Mouse (Mus musculus) lung, postnatal 0 days (tissue): ENCODE measurements around the gene Peli3. TPM values are rescaled to one million over a fixed set of nuclear protein-coding genes. Genes with fewer than 3 reads are reported as not detected.

Experiments used
- ATAC-seq: fragments of 200-750 bp; cut with Nextera tagmentation; 2 replicates; pipeline ENCODE4 v1.8.0; 2017; ENCODE audit warnings: moderate library complexity
- DNase-seq: peaks from one replicate; pipeline ENCODE4 v3.0.0-alpha.2; 2016; ENCODE audit warnings: low spot score
- H3K27ac ChIP-seq: fragments of 300-500 bp; sonication (generic); 2 replicates; pipeline ENCODE4 v1.5.1; 2014; ENCODE audit warnings: antibody characterized with exemption, mild to moderate bottlenecking, low read length, mixed read lengths
- H3K27me3 ChIP-seq: fragments of 300-500 bp; sonication (generic); replicated peaks from 2 replicates; pipeline ENCODE4 v1.6.1; 2014; ENCODE audit warnings: low read length, mixed read lengths; ENCODE audit not compliant: insufficient read depth
- H3K36me3 ChIP-seq: fragments of 300-500 bp; sonication (generic); 2 replicates; pipeline ENCODE4 v1.6.1; 2014; ENCODE audit warnings: low read length, mixed read lengths; ENCODE audit not compliant: insufficient read depth
- H3K4me1 ChIP-seq: fragments of 300-500 bp; sonication (generic); 2 replicates; pipeline ENCODE4 v1.6.1; 2014; ENCODE audit warnings: antibody characterized with exemption, low read depth, low read length, mixed read lengths; ENCODE audit not compliant: insufficient read depth
- H3K4me2 ChIP-seq: fragments of 300-500 bp; sonication (generic); replicated peaks from 2 replicates; pipeline ENCODE4 v1.6.1; 2014; ENCODE audit warnings: low read depth, mild to moderate bottlenecking, low read length, moderate library complexity, mixed read lengths
- H3K4me3 ChIP-seq: fragments of 300-500 bp; sonication (generic); 2 replicates; pipeline ENCODE4 v1.5.1; 2014; ENCODE audit warnings: low read depth, low read length
- H3K9ac ChIP-seq: fragments of 300-500 bp; sonication (generic); replicated peaks from 2 replicates; pipeline ENCODE4 v1.6.1; 2014; ENCODE audit warnings: low read depth, mild to moderate bottlenecking
- H3K9me3 ChIP-seq: fragments of 300-500 bp; sonication (generic); 2 replicates; pipeline ENCODE4 v1.6.1; 2016; ENCODE audit warnings: low read length, mixed read lengths
- CTCF ChIP-seq: IDR thresholded peaks from 2 replicates; pipeline ENCODE4 v1.5.1; 2016; ENCODE audit warnings: antibody characterized with exemption, mild to moderate bottlenecking
- EP300 ChIP-seq: IDR thresholded peaks from 2 replicates; pipeline ENCODE4 v1.6.1; 2016; ENCODE audit warnings: antibody characterized with exemption, mild to moderate bottlenecking, control low read depth
- WGBS: fragments of 180-500 bp; shearing (Covaris S2); extraction: QIAGEN DNeasy Blood & Tissue Kit; methylation state at CpG from one replicate; pipeline ENCODE4 v1.1.7; 2014; 5-methylcytosine and 5-hydroxymethylcytosine counted together
- polyA plus RNA-seq: library from polyadenylated mRNA; unstranded; fragments of >200 nt; fragmentation: Nextera tagmentation; extraction: Ambion mirVana; gene quantifications from 2 replicates; pipeline ENCODE4 v1.2.1, GENCODE M21; 2015

Peli3 gene
- polyA plus RNA-seq = 0.85 and 1.8 TPM in 2 replicates

GRCm38 (mm10) chr19:4942551-4943252 lies at the start of gene Peli3:
Gene Peli3 (minus strand): TSS chr19:4943127.
- ATAC-seq (peak; percentile 99), DNase-seq (peak; percentile 89)
- H3K27ac ChIP-seq = no peak within 1 kb of the TSS

GRCm38 (mm10) chr19:4992371-4992770 lies 49.4 kb upstream of the Peli3 start:
- 16% methylated on average over 8 of the region's 8 CpGs for WGBS
- H3K27me3 ChIP-seq = peaks cover 22% of the 10 kb centered on the region
- H3K4me2 ChIP-seq = no peak overlapping the region

More at GRCm38 (mm10) chr19:4942551-4943252, at the start of gene Peli3:
- Histone ChIP-seq H3K4me2 (peak within 1 kb of the TSS; percentile 86), H3K4me3 (peak within 1 kb of the TSS; percentile 59), H3K4me1 (peaks cover 6% of the 10 kb centered on the region; the same call in 1 of the 2 replicates), H3K36me3 (no peaks in the 10 kb centered on the region), H3K9ac (peak within 1 kb of the TSS; percentile 19; the same call in 1 of the 2 replicates), H3K9me3 (no peaks in the 10 kb centered on the region), H3K27me3 (no peaks in the 10 kb centered on the region)
- WGBS = under 1% methylated on average over 36 of the region's 55 CpGs
- no peak for TF ChIP-seq EP300
- TF ChIP-seq CTCF = no peak

GRCm38 (mm10) chr19:4990716-4991115 lies 47.8 kb upstream of the Peli3 start:
- ATAC-seq (no peak), DNase-seq (no peak)
- WGBS = 5% methylated on average over 12 of the region's 22 CpGs
- H3K4me3 ChIP-seq = no peak overlapping the region
- no peaks in the 10 kb centered on the region for H3K9me3 ChIP-seq
- peaks cover 22% of the 10 kb centered on the region for H3K27me3 ChIP-seq
- no peaks in the 10 kb centered on the region for H3K4me1 ChIP-seq
- H3K27ac ChIP-seq = no peak overlapping the region
- TF ChIP-seq EP300 (no peak), CTCF (no peak)
- H3K9ac ChIP-seq = no peak overlapping the region
- no peak overlapping the region for H3K4me2 ChIP-seq
- no peaks in the 10 kb centered on the region for H3K36me3 ChIP-seq

More at GRCm38 (mm10) chr19:4992371-4992770, 49.4 kb upstream of the Peli3 start:
- no peak for TF ChIP-seq CTCF
- no peak for TF ChIP-seq EP300
- DNase-seq (no peak), ATAC-seq (no peak)
- Histone ChIP-seq H3K36me3 (no peaks in the 10 kb centered on the region), H3K9ac (no peak overlapping the region), H3K4me3 (no peak overlapping the region), H3K4me1 (no peaks in the 10 kb centered on the region), H3K27ac (no peak overlapping the region), H3K9me3 (no peaks in the 10 kb centered on the region)

- Histone ChIP-seq H3K27ac (no peak within 1 kb of the TSS), H3K27me3 (peaks cover 22% of the 10 kb centered on the region), H3K4me1 (no peaks in the 10 kb centered on the region), H3K4me3 (no peak within 1 kb of the TSS), H3K36me3 (no peaks in the 10 kb centered on the region), H3K9ac (no peak within 1 kb of the TSS), H3K9me3 (no peaks in the 10 kb centered on the region), H3K4me2 (no peak within 1 kb of the TSS)
- WGBS = 23% methylated on average over 4 of the region's 4 CpGs
- ATAC-seq = no peak
- DNase-seq = no peak
- no peak for TF ChIP-seq EP300
- no peak for TF ChIP-seq CTCF
Measured at GRCm38 (mm10) chr19:4990256-4990625, 47.3 kb upstream of the Peli3 start, which contains the start of gene Npas4. Gene Npas4 (minus strand): TSS chr19:4990316.

GRCm38 (mm10) chr19:4989434-4990255 lies 46.7 kb upstream of the Peli3 start:
- WGBS = 29% methylated on average over 34 of the region's 47 CpGs
- no peak for ATAC-seq
- Histone ChIP-seq H3K27ac (no peak overlapping the region), H3K4me1 (no peaks in the 10 kb centered on the region), H3K27me3 (peaks cover 22% of the 10 kb centered on the region), H3K36me3 (no peaks in the 10 kb centered on the region), H3K9ac (no peak overlapping the region), H3K9me3 (no peaks in the 10 kb centered on the region), H3K4me2 (no peak overlapping the region), H3K4me3 (no peak overlapping the region)
- no peak for DNase-seq
- TF ChIP-seq CTCF (no peak), EP300 (no peak)

- Histone ChIP-seq H3K27me3 (peaks cover 22% of the 10 kb centered on the region), H3K4me2 (no peak overlapping the region), H3K27ac (no peak overlapping the region), H3K9ac (no peak overlapping the region), H3K36me3 (no peaks in the 10 kb centered on the region), H3K4me3 (no peak overlapping the region), H3K9me3 (no peaks in the 10 kb centered on the region), H3K4me1 (no peaks in the 10 kb centered on the region)
- no peak for TF ChIP-seq EP300
- peak; percentile 44 for TF ChIP-seq CTCF
- DNase-seq (peak; percentile 91), ATAC-seq (peak; percentile 81)
- WGBS = 4% methylated on average over 13 of the region's 13 CpGs
Measured at GRCm38 (mm10) chr19:4989013-4989412, 46.1 kb upstream of the Peli3 start.
